Mouse (Mus musculus): ENCODE data around the gene Llgl1. TPM values are rescaled to one million over a fixed set of nuclear protein-coding genes. Genes with fewer than 3 reads are reported as not detected.

Llgl1 gene
- total RNA-seq, 2 experiments from 2014 or later: 39.2 to 41.1 TPM

- DNase-seq (ENCODE audit: low spot score in 2 of 2): no peak
Measured at GRCm38 (mm10) chr11:60719263-60719662, 19.7 kb downstream of the Llgl1 start.

- DNase-seq (ENCODE audit: low spot score in 2 of 2): peak; percentile 58 to 77
Measured at GRCm38 (mm10) chr11:60726601-60727391, 27.3 kb downstream of the Llgl1 start, which contains the start of gene Flii. Gene Flii (minus strand): TSS chr11:60727263.

GRCm38 (mm10) chr11:60727392-60728140 lies 28.0 kb downstream of the Llgl1 start:
- DNase-seq (ENCODE audit: low spot score in 2 of 2): no peak

- peak; percentile 92 to 98 for DNase-seq (ENCODE audit: low spot score in 2 of 2)
Measured at GRCm38 (mm10) chr11:60728260-60728761, 28.8 kb downstream of the Llgl1 start, which contains the start of gene Mief2. Gene Mief2 (plus strand): TSS chr11:60728398.

- no peak for DNase-seq (ENCODE audit: low spot score in 2 of 2)
Measured at GRCm38 (mm10) chr11:60729217-60729641, 29.7 kb downstream of the Llgl1 start.

- no peak for DNase-seq (ENCODE audit: low spot score in 2 of 2)
Measured at GRCm38 (mm10) chr11:60730169-60730568, 30.6 kb downstream of the Llgl1 start.

- no peak for DNase-seq (ENCODE audit: low spot score in 2 of 2)
Measured at GRCm38 (mm10) chr11:60731251-60731650, 31.7 kb downstream of the Llgl1 start.

GRCm38 (mm10) chr11:60734206-60734605 lies 34.7 kb downstream of the Llgl1 start:
- no peak for DNase-seq (ENCODE audit: low spot score in 2 of 2)

- DNase-seq (ENCODE audit: low spot score in 2 of 2): no peak
Measured at GRCm38 (mm10) chr11:60735191-60735590, 35.7 kb downstream of the Llgl1 start.

GRCm38 (mm10) chr11:60736491-60736890 lies 37.0 kb downstream of the Llgl1 start:
- DNase-seq (ENCODE audit: low spot score in 2 of 2): no peak

- no peak for DNase-seq (ENCODE audit: low spot score in 2 of 2)
Measured at GRCm38 (mm10) chr11:60737450-60737849, 37.9 kb downstream of the Llgl1 start.

GRCm38 (mm10) chr11:60740321-60740720 lies 40.8 kb downstream of the Llgl1 start:
- DNase-seq (ENCODE audit: low spot score in 2 of 2): no peak

- DNase-seq (ENCODE audit: low spot score in 2 of 2): peak in 1 of 2 experiments; percentile 22
Measured at GRCm38 (mm10) chr11:60755570-60755969, 56.0 kb downstream of the Llgl1 start.

- no peak for DNase-seq (ENCODE audit: low spot score in 2 of 2)
Measured at GRCm38 (mm10) chr11:60761681-60762080, 62.2 kb downstream of the Llgl1 start.

Small RNAs within 50 kb of the gene (microRNA-seq; reads per million reads assigned to microRNA genes)
- gene Mir5100: 0.25 to 0.39 reads per million in 2 experiments

Other genes with a start within 250 kb of the Llgl1 start
- 10 to 100 TPM; 68.7 to 74.0 TPM for gene Drg2, start 245.1 kb upstream of the Llgl1 start, total RNA-seq (2021)
- under 1 TPM; 0.12 to 0.18 TPM for gene Myo15, start 230.4 kb upstream of the Llgl1 start, total RNA-seq (2021)
- 10 to 100 TPM; 62.2 to 63.2 TPM for gene Alkbh5, start 163.3 kb upstream of the Llgl1 start, total RNA-seq (2021)
- 10 to 100 TPM; 63.4 to 63.6 TPM for gene Flii, start 27.5 kb downstream of the Llgl1 start, total RNA-seq (2021)
- 10 to 100 TPM; 22.9 to 26.2 TPM for gene Mief2, start 28.7 kb downstream of the Llgl1 start, total RNA-seq (2021)
- 1 to 10 TPM; 5.7 to 6.0 TPM for gene Top3a, start 77.6 kb downstream of the Llgl1 start, total RNA-seq (2021)
- 10 to 100 TPM; 32.9 to 34.1 TPM for gene Smcr8, start 77.8 kb downstream of the Llgl1 start, total RNA-seq (2021)
- gene Shmt1, start 112.0 kb downstream of the Llgl1 start, total RNA-seq (2021): 1 to 10 TPM; 5.1 to 7.2 TPM
- gene Dhrs7b, start 130.9 kb downstream of the Llgl1 start, total RNA-seq (2021): 10 to 100 TPM; 27.2 to 30.8 TPM
- gene Tmem11, start 179.5 kb downstream of the Llgl1 start, total RNA-seq (2021): 10 to 100 TPM; 29.4 to 30.7 TPM
- 10 to 100 TPM in 1 of 2 experiments, 1 to 10 TPM in 1; 9.6 to 12.1 TPM for gene Natd1, start 215.0 kb downstream of the Llgl1 start, total RNA-seq (2021)
- 10 to 100 TPM; 12.0 to 12.8 TPM for gene Map2k3, start 232.3 kb downstream of the Llgl1 start, total RNA-seq (2021)

Data from layer of hippocampus, adult 18-20 months (tissue).